Mouse (Mus musculus) small intestine, adult 2 months (tissue): ENCODE data around the gene Ahcy.

ENCODE experiments used
- CTCF ChIP-seq: fragments of 200-500 bp; IDR thresholded peaks from 2 replicates; pipeline ENCODE4 v1.5.1; 2012; ENCODE audit warnings: low read depth, mild to moderate bottlenecking, control low read depth, inconsistent platforms, low read length, moderate library complexity, mixed read lengths; ENCODE audit not compliant: insufficient replicate concordance, insufficient read length; ENCODE audit errors: extremely low read depth
- POLR2A ChIP-seq: fragments of 200-500 bp; IDR thresholded peaks from 2 replicates; pipeline ENCODE4 v1.6.1; 2012; ENCODE audit warnings: low read depth, mild to moderate bottlenecking, control low read depth, inconsistent platforms, low read length, moderate library complexity

DNA sequence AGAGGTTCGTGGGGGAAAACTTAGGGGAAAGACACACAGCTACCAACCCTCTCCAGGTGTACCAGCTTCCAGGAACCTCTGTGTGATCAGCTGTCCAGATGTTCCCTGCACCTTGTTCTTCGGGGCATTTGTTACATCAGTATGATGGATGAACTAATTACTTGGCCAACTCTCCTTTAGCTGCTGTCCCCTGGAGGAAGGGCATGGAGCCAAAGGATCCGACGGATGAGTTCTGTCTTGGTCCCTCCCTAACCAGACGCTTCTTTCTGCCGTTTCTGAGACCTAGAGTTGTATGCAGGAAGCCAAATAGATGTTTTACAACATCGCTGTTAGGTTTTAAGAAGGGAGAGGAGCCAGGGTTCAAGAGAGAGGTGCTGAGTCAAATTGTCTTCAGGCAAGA lies 43.5 kb downstream of the Ahcy start:
- TF ChIP-seq POLR2A, result no peak
- TF ChIP-seq CTCF, result no peak
